Mouse (Mus musculus): ENCODE measurements around the gene Gm45208.

Gene Gm45208

GRCm38 (mm10) chrX:7772766-7773165 lies 50.7 kb downstream of the Gm45208 start:
- in situ Hi-C loops (cut with MboI, MseI), result no loop called here

- in situ Hi-C loops (cut with MboI, MseI), result no loop called here
These were observed 53.6 kb downstream of the Gm45208 start for GRCm38 (mm10) chrX:7775501-7776205.

- in situ Hi-C loops (cut with MboI, MseI), result no loop called here
These were observed 54.5 kb downstream of the Gm45208 start for GRCm38 (mm10) chrX:7776329-7777082.

- in situ Hi-C loops (cut with MboI, MseI), result no loop called here
These were observed 56.6 kb downstream of the Gm45208 start for GRCm38 (mm10) chrX:7778450-7779244.

- in situ Hi-C loops (cut with MboI, MseI), result no loop called here
These were observed 57.2 kb downstream of the Gm45208 start for GRCm38 (mm10) chrX:7779294-7779693.
